Mouse (Mus musculus) limb, embryonic 12.5 days (tissue): Measurements from ENCODE around the gene Gpr39. TPM values are rescaled to one million over a fixed set of nuclear protein-coding genes. Genes with fewer than 3 reads are reported as not detected.

Source experiments
- ATAC-seq: fragments of 200-750 bp; cut with Nextera tagmentation; 2 replicates; pipeline ENCODE4 v1.8.0; 2017; ENCODE audit warnings: low read depth, moderate TSS enrichment; ENCODE audit not compliant: insufficient number of reproducible peaks, insufficient read depth, low FRiP score, low TSS enrichment
- H3K27ac ChIP-seq: fragments of 300-500 bp; sonication (generic); 2 replicates; pipeline ENCODE4 v1.5.1; 2016; ENCODE audit warnings: mild to moderate bottlenecking, moderate library complexity
- H3K27me3 ChIP-seq: fragments of 300-500 bp; sonication (generic); 2 replicates; pipeline ENCODE4 v1.6.1; 2016; ENCODE audit warnings: mild to moderate bottlenecking, moderate library complexity
- H3K36me3 ChIP-seq: fragments of 300-500 bp; sonication (generic); 2 replicates; pipeline ENCODE4 v1.6.1; 2016; ENCODE audit warnings: mild to moderate bottlenecking, moderate library complexity
- H3K4me1 ChIP-seq: fragments of 300-500 bp; sonication (generic); replicated peaks from 2 replicates; pipeline ENCODE4 v1.6.1; 2016
- H3K4me2 ChIP-seq: fragments of 300-500 bp; sonication (generic); 2 replicates; pipeline ENCODE4 v1.6.1; 2016; ENCODE audit warnings: mild to moderate bottlenecking, moderate library complexity
- H3K4me3 ChIP-seq: fragments of 300-500 bp; sonication (generic); replicated peaks from 2 replicates; pipeline ENCODE4 v1.5.1; 2016; ENCODE audit warnings: mild to moderate bottlenecking
- H3K9ac ChIP-seq: fragments of 300-500 bp; sonication (generic); replicated peaks from 2 replicates; pipeline ENCODE4 v1.6.1; 2016; ENCODE audit warnings: mild to moderate bottlenecking, moderate library complexity
- H3K9me3 ChIP-seq: fragments of 300-500 bp; sonication (generic); 2 replicates; pipeline ENCODE4 v1.6.1; 2016; ENCODE audit warnings: mild to moderate bottlenecking, moderate library complexity
- WGBS: fragments of 180-500 bp; shearing (Covaris S2); methylation state at CpG from one replicate; pipeline ENCODE4 v1.1.7; 2016; 5-methylcytosine and 5-hydroxymethylcytosine counted together
- polyA plus RNA-seq: library from polyadenylated mRNA; unstranded; fragments of >200 nt; fragmentation: Nextera tagmentation; extraction: Ambion mirVana; gene quantifications from 2 replicates; pipeline ENCODE4 v1.2.1, GENCODE M21; 2016

The Gpr39 gene
- polyA plus RNA-seq, 1 experiment from 2014 or later = not detected

DNA sequence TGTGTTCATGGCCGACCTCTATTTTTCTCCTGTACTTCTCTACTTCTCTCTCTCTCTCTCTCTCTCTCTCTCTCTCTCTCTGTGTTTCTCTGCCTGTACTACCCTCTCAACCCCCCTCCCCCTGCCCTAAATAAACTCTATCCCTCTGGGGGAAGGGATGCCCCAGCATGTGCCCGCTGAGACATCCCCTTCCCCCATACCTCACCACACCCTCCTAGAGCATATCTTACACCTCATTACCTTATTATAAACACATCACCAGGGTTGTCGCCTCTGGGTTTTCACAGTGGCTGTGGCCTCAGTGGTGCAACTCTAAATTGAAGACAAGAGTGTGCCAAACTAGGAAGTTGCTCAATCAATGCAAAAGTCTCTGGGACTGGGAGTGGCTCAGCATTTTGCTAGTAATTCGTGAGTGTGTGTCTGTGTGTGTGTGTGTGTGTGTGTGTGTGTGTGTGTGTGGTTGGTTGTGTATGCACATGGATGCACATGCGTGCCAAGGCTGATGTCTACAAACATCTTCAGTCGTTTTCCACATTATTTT lies 52.3 kb downstream of the Gpr39 start:
- ATAC-seq = no peak
- Histone ChIP-seq H3K4me3 (no peak overlapping the region), H3K9ac (no peak overlapping the region), H3K4me1 (peaks cover 4% of the 10 kb centered on the region; the same call in 1 of the 2 replicates), H3K27ac (no peak overlapping the region), H3K9me3 (no peaks in the 10 kb centered on the region), H3K36me3 (no peaks in the 10 kb centered on the region), H3K4me2 (no peak overlapping the region), H3K27me3 (no peaks in the 10 kb centered on the region)
- 72% methylated on average over 6 of the region's 6 CpGs for WGBS

DNA sequence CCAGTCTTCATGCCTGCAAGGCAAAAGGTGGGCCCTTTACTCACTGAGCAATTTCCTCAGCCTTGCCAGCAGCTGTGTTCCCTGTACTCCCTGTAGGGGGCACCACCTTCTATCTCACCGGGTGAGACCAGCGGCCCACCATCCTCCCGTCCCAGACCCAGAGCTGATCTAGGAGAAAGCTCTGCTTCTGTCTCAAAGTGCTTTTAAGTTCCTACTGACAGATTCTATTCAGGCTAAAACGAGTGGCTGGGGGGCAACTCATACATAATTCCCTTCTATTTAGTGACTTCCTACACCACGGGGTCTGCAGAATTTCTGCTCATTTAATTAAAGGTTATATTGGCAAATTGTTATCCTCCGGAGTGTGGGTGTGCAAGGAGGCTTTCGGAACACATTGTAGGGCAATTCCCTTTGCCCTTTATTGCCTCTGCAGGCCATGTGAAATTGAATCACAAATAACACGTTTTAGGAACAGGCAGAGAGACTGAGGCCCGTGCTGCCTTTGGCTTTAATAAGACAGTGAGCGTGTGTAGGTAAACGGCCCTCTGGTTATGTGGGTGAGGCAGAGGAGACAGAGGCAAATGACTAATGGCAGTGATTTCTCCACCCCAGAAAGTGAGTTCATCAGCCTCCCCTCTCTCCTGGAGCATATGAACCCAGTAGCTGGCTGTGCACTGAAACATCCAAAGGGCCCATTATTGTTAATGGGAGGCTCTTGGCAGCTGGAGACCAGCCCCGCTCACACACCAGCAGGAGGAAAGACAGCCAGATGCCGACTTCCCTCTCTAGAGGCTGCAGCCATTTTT lies 53.1 kb downstream of the Gpr39 start:
- 42% methylated on average over 13 of the region's 13 CpGs for WGBS
- Histone ChIP-seq H3K4me1 (peaks cover 4% of the 10 kb centered on the region; the same call in 1 of the 2 replicates), H3K27me3 (no peaks in the 10 kb centered on the region), H3K4me2 (no peak overlapping the region), H3K27ac (no peak overlapping the region), H3K9ac (no peak overlapping the region), H3K36me3 (no peaks in the 10 kb centered on the region), H3K4me3 (no peak overlapping the region), H3K9me3 (no peaks in the 10 kb centered on the region)
- ATAC-seq = peak; percentile 27; the same call in 1 of the 2 replicates

DNA sequence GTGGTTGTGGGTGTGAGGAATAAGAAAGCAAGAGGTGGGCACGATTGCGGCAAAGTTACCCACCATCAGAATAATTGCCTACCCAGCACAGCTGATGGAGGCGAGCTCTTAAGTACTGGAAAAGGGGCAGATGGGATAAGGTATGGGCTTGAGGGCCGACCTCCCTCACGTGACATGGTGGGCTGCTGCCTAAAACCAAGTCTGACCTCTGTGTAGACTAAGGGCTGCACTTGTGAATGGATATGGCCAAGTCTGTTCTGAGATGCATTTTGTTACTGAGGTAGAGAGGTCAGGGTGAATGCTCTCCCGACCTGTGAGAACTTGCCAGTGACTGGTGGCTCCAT lies 53.7 kb downstream of the Gpr39 start:
- H3K27ac ChIP-seq = no peak overlapping the region
- H3K9me3 ChIP-seq = no peaks in the 10 kb centered on the region
- peaks cover 4% of the 10 kb centered on the region; the same call in 1 of the 2 replicates for H3K4me1 ChIP-seq
- no peak for ATAC-seq
- H3K9ac ChIP-seq = no peak overlapping the region
- no peak overlapping the region for H3K4me3 ChIP-seq
- H3K36me3 ChIP-seq = no peaks in the 10 kb centered on the region
- H3K27me3 ChIP-seq = no peaks in the 10 kb centered on the region
- no peak overlapping the region for H3K4me2 ChIP-seq
- 90% methylated on average over 6 of the region's 6 CpGs for WGBS

DNA sequence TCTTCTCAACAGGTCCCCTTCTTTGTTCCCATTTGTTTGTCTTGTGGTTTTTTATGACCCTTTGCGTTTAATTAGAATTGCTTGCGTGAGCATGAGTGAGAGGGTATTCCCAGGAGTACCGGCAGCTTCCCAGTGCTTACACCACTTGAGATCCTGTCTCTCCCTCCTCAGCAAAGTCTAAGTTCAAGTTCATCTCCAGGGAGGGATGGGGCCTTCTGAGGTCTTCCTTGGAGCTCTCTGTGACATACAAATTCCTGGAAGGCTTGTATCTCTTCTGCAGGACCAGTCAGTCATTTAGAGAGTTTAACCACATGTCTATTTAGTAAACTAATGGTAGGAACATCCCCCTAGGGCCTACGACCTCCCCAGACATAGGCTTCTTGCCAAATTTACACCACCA lies 55.1 kb downstream of the Gpr39 start:
- Histone ChIP-seq H3K4me3 (no peak overlapping the region), H3K4me1 (peaks cover 4% of the 10 kb centered on the region; the same call in 1 of the 2 replicates), H3K27me3 (no peaks in the 10 kb centered on the region), H3K9ac (no peak overlapping the region), H3K36me3 (no peaks in the 10 kb centered on the region), H3K4me2 (no peak overlapping the region), H3K27ac (no peak overlapping the region), H3K9me3 (no peaks in the 10 kb centered on the region)
- 54% methylated on average over 4 of the region's 4 CpGs for WGBS
- no peak for ATAC-seq

DNA sequence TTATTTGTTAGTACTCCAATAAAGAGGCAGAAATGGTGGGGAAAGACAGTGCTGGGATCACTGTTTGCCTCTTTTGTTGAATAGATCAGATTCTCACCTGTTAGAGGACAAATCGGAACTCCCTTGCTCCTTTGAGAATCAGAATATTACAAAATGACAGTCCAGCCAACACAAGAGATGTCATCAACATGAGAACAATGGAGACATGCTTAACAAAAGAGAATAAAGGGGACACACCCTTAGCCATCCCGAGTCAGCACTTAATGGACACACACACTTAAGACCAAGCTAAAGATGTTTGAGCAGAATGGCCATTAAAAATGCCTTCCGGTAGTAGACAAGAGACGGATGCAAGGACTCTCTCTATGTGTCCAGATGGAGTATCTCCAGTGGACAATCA lies 68.0 kb downstream of the Gpr39 start:
- Histone ChIP-seq H3K27me3 (no peaks in the 10 kb centered on the region), H3K27ac (no peak overlapping the region), H3K4me3 (no peak overlapping the region), H3K4me2 (no peak overlapping the region), H3K4me1 (no peaks in the 10 kb centered on the region), H3K9me3 (no peaks in the 10 kb centered on the region), H3K9ac (no peak overlapping the region), H3K36me3 (no peaks in the 10 kb centered on the region)
- no peak for ATAC-seq
- 90% methylated on average over 4 of the region's 4 CpGs for WGBS

DNA sequence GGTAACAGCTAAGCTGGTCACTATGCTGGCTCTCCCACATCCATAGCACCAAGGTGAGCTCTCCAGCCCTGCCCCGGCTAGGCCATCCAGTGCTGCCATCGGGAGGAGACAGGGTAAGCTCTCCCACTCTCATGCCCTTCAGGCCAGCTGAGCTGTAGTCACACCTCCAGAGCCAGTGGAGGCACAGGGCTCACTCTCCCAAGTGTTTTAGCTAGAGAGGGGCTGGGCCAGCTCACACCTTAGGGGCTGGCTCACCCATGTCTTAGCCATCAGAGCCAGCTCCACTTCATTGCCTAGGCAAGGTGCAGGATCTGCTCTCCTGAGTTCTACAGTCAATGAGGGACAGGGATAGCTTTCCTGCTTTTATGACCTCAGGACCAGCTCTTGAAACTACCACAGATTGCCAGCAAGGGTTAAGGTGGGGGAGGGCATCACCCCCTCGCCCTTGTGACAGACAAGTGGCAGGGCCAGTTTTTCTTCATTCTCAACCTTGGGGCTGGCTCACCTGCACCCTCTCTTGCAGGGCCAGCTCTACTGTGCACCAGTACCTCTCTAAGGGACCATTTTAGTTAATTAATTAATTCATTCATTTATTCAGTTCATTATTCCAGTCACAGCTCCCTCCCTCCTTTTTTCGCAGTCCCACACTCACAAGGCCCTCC lies 78.7 kb downstream of the Gpr39 start:
- Histone ChIP-seq H3K4me2 (no peak overlapping the region), H3K9me3 (no peaks in the 10 kb centered on the region), H3K9ac (no peak overlapping the region), H3K36me3 (no peaks in the 10 kb centered on the region), H3K27ac (no peak overlapping the region), H3K4me1 (no peaks in the 10 kb centered on the region; the same call in 1 of the 2 replicates), H3K4me3 (no peak overlapping the region), H3K27me3 (no peaks in the 10 kb centered on the region)
- ATAC-seq = no peak
- 74% methylated on average over 4 of the region's 4 CpGs for WGBS

DNA sequence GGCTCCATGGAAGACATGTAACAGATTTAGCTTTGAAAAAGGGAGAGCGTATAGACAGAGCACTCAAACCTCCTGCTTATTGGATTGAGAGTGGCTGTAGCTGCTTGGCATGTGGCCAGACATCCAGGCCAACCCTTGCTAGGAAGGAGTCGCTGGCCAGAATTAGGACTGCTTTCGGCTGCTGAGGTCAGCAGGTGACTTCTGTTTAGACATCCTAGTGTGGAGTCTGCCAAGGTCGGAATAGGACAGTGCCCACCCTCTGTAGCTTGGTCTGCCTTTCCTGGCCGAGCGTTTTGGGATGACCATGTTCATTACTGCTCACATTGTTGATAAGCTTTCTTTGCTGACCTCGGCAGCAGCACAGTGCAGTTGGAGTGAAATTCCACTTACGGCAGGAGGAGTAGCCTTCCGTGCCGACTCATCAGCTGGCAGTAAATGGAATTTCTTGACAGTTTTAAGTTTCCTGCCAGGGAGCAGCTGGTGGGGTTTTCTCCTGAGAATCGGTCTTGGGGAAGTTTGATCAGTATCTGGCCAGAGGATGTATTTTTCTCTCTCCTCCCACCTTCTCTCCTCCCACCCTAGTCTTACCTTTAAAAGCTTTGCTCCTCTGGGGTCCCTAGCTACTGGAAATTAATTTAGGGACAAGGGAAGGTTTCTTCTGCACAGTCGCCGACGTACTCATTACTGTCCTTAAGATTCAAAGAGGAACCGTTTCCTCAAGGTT lies 83.3 kb downstream of the Gpr39 start:
- Histone ChIP-seq H3K27ac (no peak overlapping the region), H3K9ac (no peak overlapping the region), H3K36me3 (no peaks in the 10 kb centered on the region), H3K4me1 (no peaks in the 10 kb centered on the region; the same call in none of the 2 replicates), H3K4me2 (no peak overlapping the region), H3K4me3 (no peak overlapping the region), H3K9me3 (no peaks in the 10 kb centered on the region), H3K27me3 (no peaks in the 10 kb centered on the region)
- no peak for ATAC-seq
- 64% methylated on average over 15 of the region's 15 CpGs for WGBS

DNA sequence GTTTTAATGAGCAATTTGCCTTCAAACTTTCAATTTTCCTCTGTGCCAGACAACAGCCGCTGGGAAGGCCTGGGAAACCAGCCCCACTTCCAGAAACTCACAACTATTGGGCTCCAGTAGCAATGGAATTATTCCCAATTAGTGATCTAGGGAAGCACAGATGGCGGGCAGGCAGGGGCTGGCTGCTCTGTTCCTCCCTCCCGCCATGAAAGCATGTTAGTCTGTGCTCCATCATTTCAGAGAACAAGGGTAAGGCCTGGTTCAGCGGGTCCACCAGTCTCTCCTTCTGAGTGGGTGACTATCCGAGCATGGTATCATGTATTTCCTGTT lies 83.9 kb downstream of the Gpr39 start:
- H3K9me3 ChIP-seq = no peaks in the 10 kb centered on the region
- no peak overlapping the region for H3K27ac ChIP-seq
- 54% methylated on average over 5 of the region's 5 CpGs for WGBS
- no peaks in the 10 kb centered on the region; the same call in none of the 2 replicates for H3K4me1 ChIP-seq
- ATAC-seq = no peak
- no peak overlapping the region for H3K9ac ChIP-seq
- H3K4me3 ChIP-seq = no peak overlapping the region
- H3K4me2 ChIP-seq = no peak overlapping the region
- no peaks in the 10 kb centered on the region for H3K27me3 ChIP-seq
- H3K36me3 ChIP-seq = no peaks in the 10 kb centered on the region

DNA sequence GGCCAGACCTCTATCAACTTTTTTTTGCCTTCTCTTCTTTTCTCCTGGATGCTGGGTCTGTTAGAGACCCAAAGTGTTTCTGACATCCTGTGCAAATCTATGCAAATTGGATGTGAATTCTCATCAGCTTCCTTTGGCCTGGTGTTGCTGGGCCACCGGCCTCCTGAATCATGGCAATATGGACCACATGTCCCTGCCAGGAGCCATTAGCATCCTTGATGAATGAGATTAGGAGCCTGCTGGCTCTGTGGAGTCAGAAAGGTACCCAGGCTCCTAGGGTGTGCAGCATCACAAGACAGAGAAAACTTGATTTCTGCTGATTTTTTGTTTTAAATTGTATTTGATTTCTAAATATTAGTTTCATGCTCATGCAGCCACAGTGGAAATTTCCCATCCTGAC lies 85.3 kb downstream of the Gpr39 start:
- H3K4me3 ChIP-seq = no peak overlapping the region
- 52% methylated on average over 1 of the region's 1 CpGs for WGBS
- ATAC-seq = no peak
- no peaks in the 10 kb centered on the region for H3K9me3 ChIP-seq
- no peak overlapping the region for H3K27ac ChIP-seq
- no peaks in the 10 kb centered on the region for H3K27me3 ChIP-seq
- no peak overlapping the region for H3K9ac ChIP-seq
- no peak overlapping the region for H3K4me2 ChIP-seq
- no peaks in the 10 kb centered on the region for H3K36me3 ChIP-seq
- H3K4me1 ChIP-seq = no peaks in the 10 kb centered on the region; the same call in none of the 2 replicates

DNA sequence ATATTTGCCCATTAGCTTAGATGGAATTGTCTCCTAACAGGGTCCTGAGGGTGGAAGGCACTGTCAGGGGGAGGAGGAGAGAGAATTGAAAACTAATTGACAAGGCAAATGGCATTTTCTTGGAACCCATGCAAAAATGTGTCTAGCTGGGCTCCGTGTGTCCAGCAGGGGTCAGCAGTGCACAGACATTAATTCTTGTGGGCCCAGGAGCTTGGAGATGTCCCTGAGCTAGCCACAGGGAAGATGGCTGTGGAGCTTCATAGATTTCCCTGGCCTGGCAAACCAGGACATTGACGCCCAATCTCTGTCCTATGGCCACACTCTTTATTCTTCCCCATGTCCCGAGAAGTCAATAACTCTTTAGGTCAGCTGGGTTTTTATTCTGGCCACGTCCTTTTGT lies 113.0 kb downstream of the Gpr39 start:
- 24% methylated on average over 4 of the region's 4 CpGs for WGBS
- no peak overlapping the region for H3K4me2 ChIP-seq
- H3K27me3 ChIP-seq = no peaks in the 10 kb centered on the region
- H3K9me3 ChIP-seq = no peaks in the 10 kb centered on the region
- H3K9ac ChIP-seq = no peak overlapping the region
- no peaks in the 10 kb centered on the region for H3K4me1 ChIP-seq
- H3K4me3 ChIP-seq = no peak overlapping the region
- H3K27ac ChIP-seq = no peak overlapping the region
- no peak for ATAC-seq
- H3K36me3 ChIP-seq = no peaks in the 10 kb centered on the region

DNA sequence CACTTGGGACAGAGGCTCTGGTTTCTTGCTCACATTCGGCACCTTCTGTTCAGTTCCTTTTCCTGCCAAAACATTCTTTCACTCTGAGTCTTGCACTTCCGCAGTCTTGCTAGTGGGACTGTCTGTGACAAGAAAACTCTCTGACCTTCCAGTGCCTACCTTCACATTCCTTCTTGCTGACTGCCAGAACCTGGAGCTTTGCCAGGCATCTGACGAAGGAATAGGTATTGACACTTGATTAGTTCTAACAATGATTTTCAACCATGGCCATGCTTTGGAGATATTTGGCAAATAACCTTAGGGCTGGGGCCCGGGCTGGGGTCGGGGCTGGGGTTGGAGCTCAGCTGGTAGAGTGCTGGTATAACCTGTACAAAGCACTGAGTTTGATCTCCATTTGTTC lies 123.7 kb downstream of the Gpr39 start:
- H3K4me3 ChIP-seq = no peak overlapping the region
- no peak for ATAC-seq
- peaks cover 15% of the 10 kb centered on the region for H3K9me3 ChIP-seq
- H3K27me3 ChIP-seq = no peaks in the 10 kb centered on the region; the same call in 1 of the 2 replicates
- H3K4me1 ChIP-seq = no peaks in the 10 kb centered on the region
- H3K9ac ChIP-seq = no peak overlapping the region
- no peak overlapping the region for H3K4me2 ChIP-seq
- no peak overlapping the region for H3K27ac ChIP-seq
- H3K36me3 ChIP-seq = no peaks in the 10 kb centered on the region
- WGBS = 90% methylated on average over 5 of the region's 5 CpGs
